Mouse (Mus musculus) limb, embryonic 10.5 days (tissue): ENCODE data around the gene Pttg1. TPM values are rescaled to one million over a fixed set of nuclear protein-coding genes. Genes with fewer than 3 reads are reported as not detected.

Source experiments
- DNase-seq: peaks from one replicate; pipeline ENCODE4 v3.0.0-alpha.2; 2017; ENCODE audit warnings: low spot score
- H3K27ac ChIP-seq: fragments of 300-500 bp; sonication (generic); 2 replicates; pipeline ENCODE4 v1.5.1; 2016; ENCODE audit warnings: mild to moderate bottlenecking
- H3K27me3 ChIP-seq: fragments of 300-500 bp; sonication (generic); 2 replicates; pipeline ENCODE4 v1.6.1; 2016; ENCODE audit warnings: low read depth, mild to moderate bottlenecking; ENCODE audit not compliant: poor library complexity, severe bottlenecking
- H3K36me3 ChIP-seq: fragments of 300-500 bp; sonication (generic); 2 replicates; pipeline ENCODE4 v1.6.1; 2016; ENCODE audit warnings: mild to moderate bottlenecking, moderate library complexity
- H3K4me1 ChIP-seq: fragments of 300-500 bp; sonication (generic); 2 replicates; pipeline ENCODE4 v1.6.1; 2016
- H3K4me3 ChIP-seq: fragments of 300-500 bp; sonication (generic); 2 replicates; pipeline ENCODE4 v1.5.1; 2016; ENCODE audit warnings: mild to moderate bottlenecking, moderate library complexity
- H3K9me3 ChIP-seq: fragments of 300-500 bp; sonication (generic); replicated peaks from 2 replicates; pipeline ENCODE4 v1.6.1; 2016; ENCODE audit warnings: mild to moderate bottlenecking
- WGBS: fragments of 180-500 bp; shearing (Covaris S2); methylation state at CpG from one replicate; pipeline ENCODE4 v1.1.7; 2016; 5-methylcytosine and 5-hydroxymethylcytosine counted together
- polyA plus RNA-seq: library from polyadenylated mRNA; unstranded; fragments of >200 nt; fragmentation: Nextera tagmentation; extraction: Ambion mirVana; gene quantifications from 2 replicates; pipeline ENCODE4 v1.2.1, GENCODE M21; 2016

Gene Pttg1
- polyA plus RNA-seq, 1 experiment from 2014 or later: 86.4 TPM

- H3K4me3 ChIP-seq: no peak overlapping the region
- H3K9me3 ChIP-seq: no peaks in the 10 kb centered on the region
- 55% methylated on average over 4 of the region's 4 CpGs for WGBS
- no peak for DNase-seq
- H3K27me3 ChIP-seq: no peaks in the 10 kb centered on the region
- H3K36me3 ChIP-seq: no peaks in the 10 kb centered on the region
- H3K27ac ChIP-seq: no peak overlapping the region
- no peaks in the 10 kb centered on the region for H3K4me1 ChIP-seq
Measured at GRCm38 (mm10) chr11:43399297-43399696, 26.8 kb downstream of the Pttg1 start.

- H3K27me3 ChIP-seq: no peaks in the 10 kb centered on the region
- H3K4me3 ChIP-seq: no peak overlapping the region
- WGBS: 89% methylated on average over 7 of the region's 7 CpGs
- H3K9me3 ChIP-seq: no peaks in the 10 kb centered on the region
- no peak overlapping the region for H3K27ac ChIP-seq
- no peaks in the 10 kb centered on the region for H3K4me1 ChIP-seq
- H3K36me3 ChIP-seq: no peaks in the 10 kb centered on the region
- DNase-seq: no peak
Measured at GRCm38 (mm10) chr11:43396672-43397071, 29.4 kb downstream of the Pttg1 start.

GRCm38 (mm10) chr11:43396246-43396645 is 29.8 kb downstream of the Pttg1 start:
- Histone ChIP-seq H3K4me3 (no peak overlapping the region), H3K9me3 (no peaks in the 10 kb centered on the region), H3K4me1 (no peaks in the 10 kb centered on the region), H3K27me3 (no peaks in the 10 kb centered on the region), H3K27ac (no peak overlapping the region), H3K36me3 (no peaks in the 10 kb centered on the region)
- DNase-seq: no peak
- WGBS: 94% methylated on average over 4 of the region's 4 CpGs

GRCm38 (mm10) chr11:43395073-43395948 is 30.7 kb downstream of the Pttg1 start:
- Histone ChIP-seq H3K4me1 (no peaks in the 10 kb centered on the region), H3K27me3 (no peaks in the 10 kb centered on the region), H3K36me3 (no peaks in the 10 kb centered on the region), H3K4me3 (no peak overlapping the region), H3K9me3 (no peaks in the 10 kb centered on the region), H3K27ac (no peak overlapping the region)
- no peak for DNase-seq
- WGBS: 87% methylated on average over 14 of the region's 14 CpGs

- no peaks in the 10 kb centered on the region for H3K36me3 ChIP-seq
- peak; percentile 1 for DNase-seq
- H3K27ac ChIP-seq: no peak overlapping the region
- no peaks in the 10 kb centered on the region for H3K27me3 ChIP-seq
- H3K4me3 ChIP-seq: no peak overlapping the region
- no peaks in the 10 kb centered on the region for H3K9me3 ChIP-seq
- WGBS: 95% methylated on average over 4 of the region's 4 CpGs
- no peaks in the 10 kb centered on the region for H3K4me1 ChIP-seq
Measured at GRCm38 (mm10) chr11:43393325-43393724, 32.7 kb downstream of the Pttg1 start.

GRCm38 (mm10) chr11:43392757-43393156 is 33.3 kb downstream of the Pttg1 start:
- H3K4me3 ChIP-seq: no peak overlapping the region
- no peak for DNase-seq

GRCm38 (mm10) chr11:43389118-43389517 is 36.9 kb downstream of the Pttg1 start:
- H3K4me1 ChIP-seq: peaks cover 14% of the 10 kb centered on the region
- DNase-seq: no peak
- H3K9me3 ChIP-seq: no peaks in the 10 kb centered on the region
- H3K27ac ChIP-seq: no peak overlapping the region
- no peak overlapping the region for H3K4me3 ChIP-seq
- H3K27me3 ChIP-seq: peaks cover 27% of the 10 kb centered on the region
- WGBS: 86% methylated on average over 7 of the region's 7 CpGs
- H3K36me3 ChIP-seq: no peaks in the 10 kb centered on the region

More at GRCm38 (mm10) chr11:43392757-43393156, 33.3 kb downstream of the Pttg1 start:
- Histone ChIP-seq H3K27me3 (no peaks in the 10 kb centered on the region), H3K27ac (no peak overlapping the region), H3K36me3 (no peaks in the 10 kb centered on the region), H3K4me1 (no peaks in the 10 kb centered on the region), H3K9me3 (no peaks in the 10 kb centered on the region)
- 35% methylated on average over 2 of the region's 2 CpGs for WGBS

GRCm38 (mm10) chr11:43388122-43389097 is 37.6 kb downstream of the Pttg1 start:
- Histone ChIP-seq H3K36me3 (no peaks in the 10 kb centered on the region), H3K9me3 (no peaks in the 10 kb centered on the region), H3K27ac (no peak overlapping the region), H3K4me1 (peaks cover 14% of the 10 kb centered on the region), H3K4me3 (no peak overlapping the region), H3K27me3 (peaks cover 27% of the 10 kb centered on the region)
- WGBS: 84% methylated on average over 21 of the region's 21 CpGs
- DNase-seq: no peak

GRCm38 (mm10) chr11:43387004-43387880 is 38.8 kb downstream of the Pttg1 start:
- 91% methylated on average over 14 of the region's 14 CpGs for WGBS
- peaks cover 14% of the 10 kb centered on the region for H3K4me1 ChIP-seq
- H3K4me3 ChIP-seq: no peak overlapping the region
- no peak for DNase-seq
- peaks cover 27% of the 10 kb centered on the region for H3K27me3 ChIP-seq
- no peak overlapping the region for H3K27ac ChIP-seq
- H3K36me3 ChIP-seq: no peaks in the 10 kb centered on the region
- no peaks in the 10 kb centered on the region for H3K9me3 ChIP-seq

GRCm38 (mm10) chr11:43385716-43386115 is 40.3 kb downstream of the Pttg1 start:
- peaks cover 27% of the 10 kb centered on the region for H3K27me3 ChIP-seq
- no peaks in the 10 kb centered on the region for H3K36me3 ChIP-seq
- peak; percentile 36 for DNase-seq
- peaks cover 14% of the 10 kb centered on the region for H3K4me1 ChIP-seq
- WGBS: 3% methylated on average over 8 of the region's 8 CpGs
- peak overlapping the region; percentile 75; the same call in 1 of the 2 replicates for H3K27ac ChIP-seq
- peak overlapping the region; percentile 46 for H3K4me3 ChIP-seq
- no peaks in the 10 kb centered on the region for H3K9me3 ChIP-seq

- Histone ChIP-seq H3K36me3 (no peaks in the 10 kb centered on the region), H3K27ac (peak overlapping the region; percentile 75), H3K9me3 (no peaks in the 10 kb centered on the region), H3K27me3 (peaks cover 27% of the 10 kb centered on the region), H3K4me3 (peak overlapping the region; percentile 46), H3K4me1 (peaks cover 14% of the 10 kb centered on the region)
- peak; percentile 70 for DNase-seq
- 4% methylated on average over 18 of the region's 18 CpGs for WGBS
Measured at GRCm38 (mm10) chr11:43385055-43385649, 40.9 kb downstream of the Pttg1 start.

- Histone ChIP-seq H3K4me1 (peaks cover 14% of the 10 kb centered on the region), H3K27ac (no peak overlapping the region), H3K4me3 (no peak overlapping the region), H3K27me3 (peaks cover 27% of the 10 kb centered on the region), H3K36me3 (no peaks in the 10 kb centered on the region), H3K9me3 (no peaks in the 10 kb centered on the region)
- 89% methylated on average over 2 of the region's 2 CpGs for WGBS
- no peak for DNase-seq
Measured at GRCm38 (mm10) chr11:43383581-43383980, 42.5 kb downstream of the Pttg1 start.
